In the genomic region with DNA sequence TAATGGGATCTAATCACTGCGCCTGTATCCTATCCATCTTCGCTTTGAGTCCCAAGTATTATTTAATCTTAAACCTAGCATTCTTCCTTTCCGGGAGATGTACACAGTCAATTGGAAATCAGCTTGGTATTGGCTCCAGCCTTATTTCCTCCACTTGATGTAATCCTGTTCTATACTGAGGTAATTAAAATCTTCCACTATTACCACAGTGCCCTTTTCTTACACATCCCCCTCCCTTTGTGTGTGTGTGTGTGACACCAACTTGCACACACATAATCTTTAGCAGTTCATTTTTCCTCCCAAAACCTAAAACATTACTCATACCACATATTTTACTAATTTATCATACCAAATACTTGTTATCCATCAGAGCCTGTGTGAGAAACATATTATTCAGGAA, we compare ENCODE assay signal across 12 mouse cellular contexts.
DNase-seq lines count a peak whose midpoint lies in the region; ATAC-seq and TF ChIP-seq lines count a peak whose summit lies in the region.
"Had no signal": no experiment of that assay in that cellular context is flagged by ENCODE, and none has a peak within 500 bp of the region (broad histone marks: within the 10 kb centered on the region; RNA-seq: fewer than 3 reads in every experiment).

No protein-coding gene starts in this region.

- intact Hi-C loops in heart, postnatal 25 days (cut with DNase I): loop anchor here (10.0 kb wide), 1 partner anchor 99 kb away; no protein-coding TSS in a partner anchor

- H3K27ac ChIP-seq in kidney, embryonic 15.5 days: no peak overlapping the region
- H3K27ac ChIP-seq in forebrain, embryonic 13.5 days: no peak overlapping the region
- peak overlapping the region; percentile 72; the same call in 1 of the 2 replicates for H3K27ac ChIP-seq in limb, embryonic 10.5 days
- H3K27ac ChIP-seq in neural tube, embryonic 13.5 days (replicated peaks): no peak overlapping the region
- H3K27ac ChIP-seq in liver, embryonic 11.5 days (ENCODE audit: low read depth, low read length): no peak overlapping the region
- H3K27ac ChIP-seq in cerebellum, adult 2 months (ENCODE audit: insufficient read depth, low read length): no peak overlapping the region
- H3K27ac ChIP-seq: limb, embryonic 13.5 days had no signal

- H3K4me3 ChIP-seq in kidney, embryonic 15.5 days (replicated peaks): no peak overlapping the region
- H3K4me3 ChIP-seq in forebrain, embryonic 13.5 days: no peak overlapping the region
- no peak overlapping the region for H3K4me3 ChIP-seq in limb, embryonic 10.5 days
- H3K4me3 ChIP-seq in neural tube, embryonic 13.5 days: no peak overlapping the region
- H3K4me3 ChIP-seq in liver, embryonic 11.5 days (ENCODE audit: low read depth, low read length): no peak overlapping the region
- no peak overlapping the region for H3K4me3 ChIP-seq in cerebellum, adult 2 months (replicated peaks; ENCODE audit: insufficient read depth, low read depth, low read length)

- H3K27me3 ChIP-seq in kidney, embryonic 15.5 days: no peaks in the 10 kb centered on the region
- H3K27me3 ChIP-seq in forebrain, embryonic 13.5 days: no peaks in the 10 kb centered on the region
- no peaks in the 10 kb centered on the region for H3K27me3 ChIP-seq in limb, embryonic 10.5 days (ENCODE audit: low read depth, poor library complexity, severe bottlenecking)
- H3K27me3 ChIP-seq in neural tube, embryonic 13.5 days: no peaks in the 10 kb centered on the region
- H3K27me3 ChIP-seq in liver, embryonic 11.5 days (replicated peaks; ENCODE audit: control insufficient read depth, insufficient read depth, low read length): no peaks in the 10 kb centered on the region
- no peaks in the 10 kb centered on the region; the same call in 1 of the 2 replicates for H3K27me3 ChIP-seq in cerebellum, adult 2 months (ENCODE audit: control insufficient read depth, insufficient read depth, low read length)
- H3K27me3 ChIP-seq: limb, embryonic 13.5 days had no signal

- no peak for DNase-seq in kidney, adult 11 months
- DNase-seq in limb, embryonic 10.5 days (ENCODE audit: low spot score): no peak
- no peak for DNase-seq in heart, postnatal 25 days (ENCODE audit: low spot score)
- no peak for DNase-seq in liver, embryonic 11.5 days (ENCODE audit: low spot score)
- no peak for DNase-seq in cerebellum, adult 2 months
- DNase-seq: cerebellum, adult 11-12 months; kidney, adult 2 months; thymus, postnatal 14 days had no signal

- peaks cover 14% of the 10 kb centered on the region for H3K4me1 ChIP-seq in kidney, embryonic 15.5 days
- H3K4me1 ChIP-seq in forebrain, embryonic 13.5 days: peaks cover 16% of the 10 kb centered on the region
- peaks cover 27% of the 10 kb centered on the region for H3K4me1 ChIP-seq in limb, embryonic 10.5 days
- H3K4me1 ChIP-seq in neural tube, embryonic 13.5 days (replicated peaks): peaks cover 25% of the 10 kb centered on the region
- H3K4me1 ChIP-seq in liver, embryonic 11.5 days (replicated peaks; ENCODE audit: control insufficient read depth, insufficient read depth, low read length): 0 out of 2 replicates have a peak, but pooled peaks cover 4% of the 10 kb centered on the region
- H3K4me1 ChIP-seq in cerebellum, adult 2 months (ENCODE audit: control insufficient read depth, insufficient read depth, low read length): no peaks in the 10 kb centered on the region

- TF ChIP-seq CTCF in cerebellum, adult 2 months (IDR thresholded peaks at IDR 0.05; ENCODE audit: borderline replicate concordance, insufficient read depth, low read depth, low read length): no peak

- ATAC-seq in kidney, embryonic 15.5 days (replicated peaks; ENCODE audit: low FRiP score): 0 out of 2 replicates have a peak, but pooled peaks have one; percentile 30
- peak; percentile 54; the same call in 1 of the 2 replicates for ATAC-seq in forebrain, embryonic 13.5 days
- ATAC-seq in neural tube, embryonic 13.5 days (ENCODE audit: low read depth): peak; percentile 75; the same call in 1 of the 2 replicates
- ATAC-seq in liver, embryonic 11.5 days (replicated peaks; ENCODE audit: low FRiP score): no peak

- H3K4me2 ChIP-seq in kidney, embryonic 15.5 days: no peak overlapping the region
- H3K4me2 ChIP-seq in forebrain, embryonic 13.5 days: peak overlapping the region; percentile 10; the same call in 1 of the 2 replicates
- peak overlapping the region; percentile 56 for H3K4me2 ChIP-seq in neural tube, embryonic 13.5 days
- no peak overlapping the region for H3K4me2 ChIP-seq in liver, embryonic 11.5 days

- 88% methylated on average over 3 of the region's 3 CpGs for WGBS in kidney, embryonic 15.5 days
- WGBS in forebrain, embryonic 13.5 days: 51% methylated on average over 3 of the region's 3 CpGs
- 82% methylated on average over 3 of the region's 3 CpGs for WGBS in limb, embryonic 10.5 days
- WGBS in neural tube, embryonic 13.5 days: 69% methylated on average over 3 of the region's 3 CpGs
- 81% methylated on average over 3 of the region's 3 CpGs for WGBS in liver, embryonic 11.5 days
- 95% methylated on average over 3 of the region's 3 CpGs for WGBS in cerebellum, adult 2 months

- no peaks in the 10 kb centered on the region for H3K36me3 ChIP-seq in kidney, embryonic 15.5 days
- no peaks in the 10 kb centered on the region for H3K36me3 ChIP-seq in forebrain, embryonic 13.5 days (ENCODE audit: poor library complexity, severe bottlenecking)
- H3K36me3 ChIP-seq in limb, embryonic 10.5 days: no peaks in the 10 kb centered on the region
- H3K36me3 ChIP-seq in neural tube, embryonic 13.5 days: no peaks in the 10 kb centered on the region
- no peaks in the 10 kb centered on the region for H3K36me3 ChIP-seq in liver, embryonic 11.5 days (ENCODE audit: control insufficient read depth, insufficient read depth, low read length)
- H3K36me3 ChIP-seq: limb, embryonic 13.5 days had no signal

- H3K9ac ChIP-seq in kidney, embryonic 15.5 days: no peak overlapping the region
- no peak overlapping the region for H3K9ac ChIP-seq in forebrain, embryonic 13.5 days
- H3K9ac ChIP-seq in neural tube, embryonic 13.5 days: 0 out of 2 replicates have a peak overlapping the region, but pooled peaks have one; percentile 26
- no peak overlapping the region for H3K9ac ChIP-seq in liver, embryonic 11.5 days (ENCODE audit: low read depth, low read length)

- H3K9me3 ChIP-seq in kidney, embryonic 15.5 days (replicated peaks): no peaks in the 10 kb centered on the region
- H3K9me3 ChIP-seq in forebrain, embryonic 13.5 days (replicated peaks): no peaks in the 10 kb centered on the region
- H3K9me3 ChIP-seq in limb, embryonic 10.5 days (replicated peaks): no peaks in the 10 kb centered on the region
- no peaks in the 10 kb centered on the region for H3K9me3 ChIP-seq in neural tube, embryonic 13.5 days
- no peaks in the 10 kb centered on the region for H3K9me3 ChIP-seq in liver, embryonic 11.5 days (ENCODE audit: control insufficient read depth, low read length)
- H3K9me3 ChIP-seq: limb, embryonic 13.5 days had no signal

- TF ChIP-seq POLR2A in cerebellum, adult 2 months (IDR thresholded peaks at IDR 0.05; ENCODE audit: borderline replicate concordance, insufficient read depth, low read length): no peak

Comparison
In these comparisons a context has a peak if more than half of its experiments do, and no peak if none do; other contexts are left out.
1. H3K4me2 ChIP-seq: peak in forebrain, embryonic 13.5 days (single experiment) and neural tube, embryonic 13.5 days (single experiment); none in kidney, embryonic 15.5 days (single experiment) and liver, embryonic 11.5 days (single experiment).